Mouse (Mus musculus) CD8-positive naive resting alpha-beta T cell, adult 2 months (primary cell): ENCODE results near the gene Cdk19.
"Not testable (repeated sequence)": the region's sequence is repeated elsewhere in the genome, so short reads cannot be mapped to it uniquely, and the experiment has no call there.

Experiments used
- DNase-seq, 2 experiments: peaks; one replicate each; pipeline ENCODE4 v3.0.0; 2022; ENCODE audit warnings: low read depth in 2 of 2, low spot score in 2 of 2

The Cdk19 gene

GRCm38 (mm10) chr10:40385397-40385796, 46.0 kb downstream of the Cdk19 start:
- no peak for DNase-seq

- DNase-seq = peak; percentile 40 to 52
Observed at GRCm38 (mm10) chr10:40386126-40386525, 46.8 kb downstream of the Cdk19 start.

- DNase-seq = no peak
Observed at GRCm38 (mm10) chr10:40393447-40394143, 54.2 kb downstream of the Cdk19 start.

- no peak for DNase-seq
Observed at GRCm38 (mm10) chr10:40398842-40399241, 59.5 kb downstream of the Cdk19 start.

- no peak for DNase-seq
Observed at GRCm38 (mm10) chr10:40399328-40399727, 60.0 kb downstream of the Cdk19 start.

GRCm38 (mm10) chr10:40400293-40400692, 60.9 kb downstream of the Cdk19 start:
- DNase-seq = peak in 1 of 2 experiments; percentile 42

GRCm38 (mm10) chr10:40406655-40407054, 67.3 kb downstream of the Cdk19 start:
- no peak for DNase-seq

- no peak for DNase-seq
Observed at GRCm38 (mm10) chr10:40409336-40409735, 70.0 kb downstream of the Cdk19 start.

- DNase-seq = no peak
Observed at GRCm38 (mm10) chr10:40411370-40411769, 72.0 kb downstream of the Cdk19 start.

GRCm38 (mm10) chr10:40416944-40417343, 77.6 kb downstream of the Cdk19 start:
- DNase-seq = no peak

GRCm38 (mm10) chr10:40419841-40420240, 80.5 kb downstream of the Cdk19 start:
- DNase-seq = peak; percentile 35 to 53

GRCm38 (mm10) chr10:40420703-40421102, 81.3 kb downstream of the Cdk19 start:
- no peak for DNase-seq

- DNase-seq = peak; percentile 23 to 47
Observed at GRCm38 (mm10) chr10:40421724-40422123, 82.4 kb downstream of the Cdk19 start.

GRCm38 (mm10) chr10:40422696-40423095, 83.3 kb downstream of the Cdk19 start:
- no peak for DNase-seq

GRCm38 (mm10) chr10:40424428-40424827, 85.1 kb downstream of the Cdk19 start:
- DNase-seq = not testable (repeated sequence)

GRCm38 (mm10) chr10:40425243-40426095, 86.1 kb downstream of the Cdk19 start:
- DNase-seq = no peak

- no peak for DNase-seq
Observed at GRCm38 (mm10) chr10:40426096-40426450, 86.7 kb downstream of the Cdk19 start.

- DNase-seq = no peak
Observed at GRCm38 (mm10) chr10:40428633-40429032, 89.3 kb downstream of the Cdk19 start.

GRCm38 (mm10) chr10:40429081-40429480, 89.7 kb downstream of the Cdk19 start:
- no peak for DNase-seq

GRCm38 (mm10) chr10:40430209-40430608, 90.8 kb downstream of the Cdk19 start:
- no peak for DNase-seq

- no peak for DNase-seq
Observed at GRCm38 (mm10) chr10:40431957-40432356, 92.6 kb downstream of the Cdk19 start.

GRCm38 (mm10) chr10:40432375-40432774, 93.0 kb downstream of the Cdk19 start:
- DNase-seq = no peak
